Mouse (Mus musculus): ENCODE measurements at regions not wholly inside any gene's neighbourhood (a gene's known extent, or its start where the extent isn't known, plus 50 kb on each side); places are given as distances from the start of the nearest gene placed in this dataset.

- TF ChIP-seq CTCF (IDR thresholded peaks at IDR 0.05; ENCODE audit: borderline replicate concordance, control insufficient read depth, extremely low read depth, insufficient read depth, low read length, poor library complexity): no peak
- no peak for TF ChIP-seq POLR2A (IDR thresholded peaks at IDR 0.05; ENCODE audit: control insufficient read depth, extremely low read depth, insufficient read depth, low read length, poor library complexity)
These were observed 110.0 kb upstream of the Prickle1 start for GRCm38 (mm10) chr15:93705651-93706050.
